Mouse (Mus musculus): ENCODE data around the gene Kcnh2.

GRCm38 (mm10) chr5:24366426-24366825 lies 15.0 kb upstream of the Kcnh2 start:
- TF ChIP-seq CTCF (conservative IDR thresholded peaks at IDR 0.05; ENCODE audit: insufficient read depth, insufficient read length, low read depth, low read length) (no peak), POLR2A (IDR thresholded peaks at IDR 0.05; ENCODE audit: low read depth, low read length) (no peak)

All from kidney, adult 2 months (tissue).